15 mouse cellular contexts compared by ENCODE assay signal in the genomic region with DNA sequence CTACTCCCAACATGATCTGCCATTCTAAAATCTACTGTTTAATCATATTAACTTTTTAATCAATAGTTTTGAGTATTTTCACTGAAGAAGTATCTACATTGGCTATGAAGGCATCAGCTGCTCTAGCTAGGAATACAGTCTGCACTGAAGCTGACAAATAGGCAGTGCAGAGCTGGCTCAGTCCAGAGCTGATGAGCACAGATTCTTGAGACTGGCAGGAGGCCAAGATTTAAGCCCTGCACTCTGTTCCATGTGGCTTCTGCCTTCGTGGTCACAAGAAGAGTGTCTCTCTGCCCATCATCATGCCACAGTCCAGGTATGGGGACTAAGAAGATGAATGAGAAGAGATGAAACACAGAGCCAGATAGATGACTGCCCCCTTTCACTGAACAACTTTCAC.
DNase-seq lines count a peak whose midpoint lies in the region; ATAC-seq and TF ChIP-seq lines count a peak whose summit lies in the region.
"Had no signal": no experiment of that assay in that cellular context is flagged by ENCODE, and none has a peak within 500 bp of the region (broad histone marks: within the 10 kb centered on the region; RNA-seq: fewer than 3 reads in every experiment).

No protein-coding gene starts in this region.

- H3K4me2 ChIP-seq in hindbrain, embryonic 14.5 days (replicated peaks) = no peak overlapping the region
- no peak overlapping the region for H3K4me2 ChIP-seq in hindbrain, embryonic 11.5 days (replicated peaks; ENCODE audit: low read depth, low read length)
- no peak overlapping the region for H3K4me2 ChIP-seq in lung, embryonic 14.5 days
- H3K4me2 ChIP-seq in hindbrain, embryonic 16.5 days (ENCODE audit: low read length) = no peak overlapping the region

- H3K27me3 ChIP-seq in hindbrain, embryonic 14.5 days (ENCODE audit: control insufficient read depth, insufficient read depth, low read length) = no peaks in the 10 kb centered on the region
- no peaks in the 10 kb centered on the region for H3K27me3 ChIP-seq in hindbrain, embryonic 11.5 days (ENCODE audit: control insufficient read depth, insufficient read depth, low read length)
- no peaks in the 10 kb centered on the region for H3K27me3 ChIP-seq in lung, embryonic 14.5 days (ENCODE audit: insufficient read depth, low read length)
- H3K27me3 ChIP-seq in hindbrain, embryonic 16.5 days (replicated peaks; ENCODE audit: control insufficient read depth, insufficient read depth, low read length) = no peaks in the 10 kb centered on the region
- H3K27me3 ChIP-seq: megakaryocyte, embryonic 14.5 days had no signal

- no peak overlapping the region for H3K4me3 ChIP-seq in hindbrain, embryonic 14.5 days (replicated peaks; ENCODE audit: low read length)
- H3K4me3 ChIP-seq in hindbrain, embryonic 11.5 days (ENCODE audit: low read depth, low read length) = no peak overlapping the region
- no peak overlapping the region for H3K4me3 ChIP-seq in lung, embryonic 14.5 days (ENCODE audit: low read depth, low read length)
- H3K4me3 ChIP-seq in hindbrain, embryonic 16.5 days (ENCODE audit: low read length) = no peak overlapping the region
- H3K4me3 ChIP-seq: heart, embryonic 10.5 days; megakaryocyte, embryonic 14.5 days had no signal

- 43% methylated on average over 1 of the region's 1 CpGs for WGBS in hindbrain, embryonic 14.5 days
- 46% methylated on average over 1 of the region's 1 CpGs for WGBS in hindbrain, embryonic 11.5 days
- 20% methylated on average over 1 of the region's 1 CpGs for WGBS in lung, embryonic 14.5 days
- WGBS in hindbrain, embryonic 16.5 days = 39% methylated on average over 1 of the region's 1 CpGs

- peak; percentile 9 for DNase-seq in adrenal gland, postnatal 14 days
- no peak for DNase-seq in adrenal gland, postnatal 4 days (ENCODE audit: low spot score in 2 of 2)
- DNase-seq in hindbrain, embryonic 14.5 days (ENCODE audit: low spot score) = peak; percentile 48
- no peak for DNase-seq in hindbrain, embryonic 11.5 days (ENCODE audit: low spot score)
- peak; percentile 65 for DNase-seq in lung, embryonic 14.5 days
- DNase-seq in lung, postnatal 25 days (ENCODE audit: low spot score) = no peak
- no peak for DNase-seq in frontal cortex, postnatal 36 days (ENCODE audit: low spot score in 2 of 2)
- DNase-seq: cerebellum, adult 11-12 months; gastrocnemius, postnatal 10 days; heart, postnatal 36 days; thymus, postnatal 14 days had no signal

- no peak overlapping the region for H3K9ac ChIP-seq in hindbrain, embryonic 14.5 days
- H3K9ac ChIP-seq in hindbrain, embryonic 11.5 days (ENCODE audit: low read depth, low read length) = no peak overlapping the region
- no peak overlapping the region for H3K9ac ChIP-seq in lung, embryonic 14.5 days
- H3K9ac ChIP-seq in hindbrain, embryonic 16.5 days (ENCODE audit: low read depth, low read length) = no peak overlapping the region
- H3K9ac ChIP-seq: liver, embryonic 14.5 days had no signal

- no peak overlapping the region for H3K27ac ChIP-seq in hindbrain, embryonic 14.5 days
- H3K27ac ChIP-seq in hindbrain, embryonic 11.5 days (ENCODE audit: low read depth, low read length) = no peak overlapping the region
- no peak overlapping the region for H3K27ac ChIP-seq in lung, embryonic 14.5 days (ENCODE audit: low read depth)
- no peak overlapping the region for H3K27ac ChIP-seq in hindbrain, embryonic 16.5 days (ENCODE audit: low read depth, low read length)
- H3K27ac ChIP-seq: heart, embryonic 10.5 days; liver, embryonic 14.5 days had no signal

- no peaks in the 10 kb centered on the region for H3K36me3 ChIP-seq in hindbrain, embryonic 14.5 days (replicated peaks; ENCODE audit: control insufficient read depth, insufficient read depth)
- H3K36me3 ChIP-seq in hindbrain, embryonic 11.5 days (ENCODE audit: control insufficient read depth, insufficient read depth, low read length) = no peaks in the 10 kb centered on the region
- no peaks in the 10 kb centered on the region for H3K36me3 ChIP-seq in lung, embryonic 14.5 days (ENCODE audit: insufficient read depth)
- no peaks in the 10 kb centered on the region for H3K36me3 ChIP-seq in hindbrain, embryonic 16.5 days (ENCODE audit: control insufficient read depth, insufficient read depth, low read length)
- H3K36me3 ChIP-seq: heart, embryonic 10.5 days had no signal

- no peak for TF ChIP-seq CTCF in lung, embryonic 14.5 days (IDR thresholded peaks at IDR 0.05; ENCODE audit: low read depth)

- ATAC-seq in hindbrain, embryonic 14.5 days (ENCODE audit: low FRiP score) = peak; percentile 75; the same call in 1 of the 2 replicates
- no peak for ATAC-seq in hindbrain, embryonic 11.5 days (ENCODE audit: low FRiP score)
- ATAC-seq in lung, embryonic 14.5 days (ENCODE audit: insufficient read depth) = peak; percentile 92
- peak; percentile 81; the same call in 1 of the 2 replicates for ATAC-seq in hindbrain, embryonic 16.5 days

- no peaks in the 10 kb centered on the region for H3K9me3 ChIP-seq in hindbrain, embryonic 14.5 days (ENCODE audit: control insufficient read depth, low read length)
- no peaks in the 10 kb centered on the region for H3K9me3 ChIP-seq in hindbrain, embryonic 11.5 days (ENCODE audit: control insufficient read depth, low read length)
- no peaks in the 10 kb centered on the region for H3K9me3 ChIP-seq in lung, embryonic 14.5 days (ENCODE audit: low read depth, low read length)
- H3K9me3 ChIP-seq in hindbrain, embryonic 16.5 days (ENCODE audit: control insufficient read depth, low read length) = no peaks in the 10 kb centered on the region
- H3K9me3 ChIP-seq: heart, embryonic 10.5 days had no signal

- H3K4me1 ChIP-seq in hindbrain, embryonic 14.5 days (replicated peaks; ENCODE audit: control insufficient read depth, insufficient read depth, low read length) = no peaks in the 10 kb centered on the region
- no peaks in the 10 kb centered on the region for H3K4me1 ChIP-seq in hindbrain, embryonic 11.5 days (replicated peaks; ENCODE audit: control insufficient read depth, insufficient read depth, low read length)
- H3K4me1 ChIP-seq in lung, embryonic 14.5 days (ENCODE audit: insufficient read depth) = no peaks in the 10 kb centered on the region
- no peaks in the 10 kb centered on the region for H3K4me1 ChIP-seq in hindbrain, embryonic 16.5 days (ENCODE audit: control insufficient read depth, insufficient read depth, low read depth, low read length)
- H3K4me1 ChIP-seq: megakaryocyte, embryonic 14.5 days had no signal

Comparison
In these comparisons a context has a peak if more than half of its experiments do, and no peak if none do; other contexts are left out.
1. DNase-seq: peak in adrenal gland, postnatal 14 days (single experiment), hindbrain, embryonic 14.5 days (single experiment) and lung, embryonic 14.5 days (single experiment); none in adrenal gland, postnatal 4 days (0 of 2), hindbrain, embryonic 11.5 days (single experiment), lung, postnatal 25 days (single experiment) and frontal cortex, postnatal 36 days (0 of 2).